Mouse (Mus musculus) heart, adult 2 months (tissue): ENCODE measurements at regions not wholly inside any gene's neighbourhood (a gene's known extent, or its start where the extent isn't known, plus 50 kb on each side); places are given as distances from the start of the nearest gene placed in this dataset.

Experiments used
- DNase-seq, 2 experiments: peaks; one replicate each; pipeline ENCODE4 v3.0.0; 2021
- H3K27ac ChIP-seq: fragments of 200-600 bp; 2 replicates; pipeline ENCODE4 v1.8.1; 2022
- H3K27me3 ChIP-seq: fragments of 200-500 bp; 2 replicates; pipeline ENCODE4 v1.6.1; 2012; ENCODE audit warnings: mild to moderate bottlenecking, low read length, inconsistent platforms, mixed read lengths; ENCODE audit not compliant: control insufficient read depth, insufficient read depth
- H3K36me3 ChIP-seq: fragments of 200-500 bp; 2 replicates; pipeline ENCODE4 v1.6.1; 2012; ENCODE audit warnings: low read length, inconsistent platforms; ENCODE audit not compliant: control insufficient read depth, insufficient read depth
- H3K4me1 ChIP-seq: fragments of 200-500 bp; 2 replicates; pipeline ENCODE4 v1.6.1; 2011; ENCODE audit warnings: low read length; ENCODE audit not compliant: control insufficient read depth, insufficient read depth
- H3K4me3 ChIP-seq: fragments of 200-600 bp; 2 replicates; pipeline ENCODE4 v1.8.1; 2022
- H3K79me2 ChIP-seq: fragments of 200-500 bp; replicated peaks from 2 replicates; pipeline ENCODE4 v1.6.1; 2012; ENCODE audit warnings: mild to moderate bottlenecking, inconsistent platforms, low read length, moderate library complexity, mixed read lengths; ENCODE audit not compliant: control insufficient read depth, insufficient read depth
- H3K9ac ChIP-seq: fragments of 200-500 bp; 2 replicates; pipeline ENCODE4 v1.6.1; 2012; ENCODE audit warnings: low read depth, mild to moderate bottlenecking, control low read depth, inconsistent platforms, low read length, mixed read lengths
- CTCF ChIP-seq: fragments of 200-600 bp; IDR thresholded peaks from 2 replicates; pipeline ENCODE4 v1.8.1; 2022; ENCODE audit warnings: antibody characterized with exemption, mild to moderate bottlenecking, moderate library complexity
- EP300 ChIP-seq: fragments of 200-500 bp; IDR thresholded peaks from 2 replicates; pipeline ENCODE4 v1.6.1; 2011; ENCODE audit warnings: low read depth, low read length, control low read depth; ENCODE audit not compliant: insufficient read depth
- POLR2A ChIP-seq: fragments of 200-500 bp; IDR thresholded peaks from 2 replicates; pipeline ENCODE4 v1.6.1; 2011; ENCODE audit warnings: mild to moderate bottlenecking, low read depth, low read length, control low read depth; ENCODE audit not compliant: insufficient read depth
- WGBS: fragments of 180-500 bp; shearing (Covaris S2); methylation state at CpG from one replicate; pipeline ENCODE4 v1.1.7; 2018; 5-methylcytosine and 5-hydroxymethylcytosine counted together
- intact Hi-C: fragments of 180-260 bp; cut with DNase I; formaldehyde crosslinking; loops from one replicate; pipeline ENCODE4 v1.15.1; 2025

DNA sequence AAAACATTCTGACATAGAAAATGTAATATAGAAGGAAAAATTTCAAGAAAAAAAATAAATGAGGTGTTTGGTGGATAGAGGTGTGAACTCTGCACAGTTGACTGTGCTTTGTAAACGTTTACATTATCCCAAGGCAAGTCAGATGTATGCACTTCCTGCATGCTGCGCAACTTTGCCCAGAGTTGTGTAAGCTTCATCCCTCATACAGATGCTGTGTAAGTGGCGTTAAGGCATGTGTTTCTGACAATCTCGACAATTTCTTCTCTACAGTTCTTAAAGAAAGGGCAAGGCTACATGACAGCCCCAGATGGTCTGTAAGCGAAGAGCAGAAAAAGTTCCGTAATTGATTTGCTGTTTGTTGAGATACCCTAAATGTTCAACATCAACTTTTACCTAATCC lies 476.6 kb upstream of the Pitx2 start:
- no peak overlapping the region for H3K4me3 ChIP-seq
- no peak overlapping the region for H3K9ac ChIP-seq
- no peaks in the 10 kb centered on the region for H3K27me3 ChIP-seq
- no peak for TF ChIP-seq CTCF
- TF ChIP-seq POLR2A, result no peak
- no peak for TF ChIP-seq EP300
- intact Hi-C loops, result no loop called here
- no peak for DNase-seq
- 76% methylated on average over 6 of the region's 6 CpGs for WGBS
- no peaks in the 10 kb centered on the region for H3K79me2 ChIP-seq
- H3K36me3 ChIP-seq, result no peaks in the 10 kb centered on the region
- no peak overlapping the region for H3K27ac ChIP-seq
- no peaks in the 10 kb centered on the region for H3K4me1 ChIP-seq

DNA sequence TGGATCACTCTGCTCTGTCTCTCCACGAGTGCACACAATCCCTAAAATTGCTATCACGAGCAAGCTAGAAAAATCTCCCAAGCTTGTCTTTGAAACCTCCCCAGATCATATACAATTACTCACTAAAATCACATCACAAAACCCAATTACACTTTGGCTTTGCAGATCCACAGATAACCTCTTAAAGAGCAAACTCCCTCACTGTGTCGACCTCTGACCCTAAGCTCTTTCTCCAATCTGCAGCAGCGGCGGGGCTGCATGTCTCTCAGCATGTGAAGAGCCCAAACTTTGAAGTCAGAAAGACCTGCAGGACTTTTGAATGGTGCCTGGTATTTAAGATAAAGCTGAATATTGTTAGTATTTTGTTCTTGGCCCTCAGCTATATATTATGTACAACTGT lies 479.4 kb upstream of the Pitx2 start:
- TF ChIP-seq EP300 (no peak), POLR2A (no peak), CTCF (no peak)
- Histone ChIP-seq H3K27ac (no peak overlapping the region), H3K9ac (no peak overlapping the region), H3K4me1 (no peaks in the 10 kb centered on the region), H3K79me2 (no peaks in the 10 kb centered on the region), H3K36me3 (no peaks in the 10 kb centered on the region), H3K27me3 (no peaks in the 10 kb centered on the region), H3K4me3 (no peak overlapping the region)
- DNase-seq, result no peak
- intact Hi-C loops, result no loop called here
- 63% methylated on average over 5 of the region's 5 CpGs for WGBS

DNA sequence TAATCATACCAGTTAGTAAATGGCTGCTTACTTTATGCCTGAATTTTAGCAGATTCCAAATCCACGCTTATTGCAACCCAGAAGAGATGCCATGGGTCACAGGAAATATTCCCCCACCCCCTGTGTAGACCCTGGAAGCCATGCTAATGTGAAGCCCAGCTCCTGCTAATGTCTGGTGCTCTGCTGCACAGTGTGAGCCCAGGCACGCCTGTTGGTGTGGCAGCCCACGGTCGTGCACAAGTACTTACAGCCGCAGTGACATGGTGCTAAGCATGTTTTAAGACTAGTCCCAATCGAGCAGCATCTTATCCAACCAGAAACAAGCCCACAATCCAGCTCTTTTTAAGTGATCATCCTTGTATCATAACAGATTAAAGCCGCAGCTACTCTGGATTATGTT lies 480.5 kb upstream of the Pitx2 start:
- WGBS, result 81% methylated on average over 7 of the region's 7 CpGs
- Histone ChIP-seq H3K79me2 (no peaks in the 10 kb centered on the region), H3K4me3 (no peak overlapping the region), H3K27ac (no peak overlapping the region), H3K36me3 (no peaks in the 10 kb centered on the region), H3K27me3 (no peaks in the 10 kb centered on the region), H3K9ac (no peak overlapping the region), H3K4me1 (no peaks in the 10 kb centered on the region)
- no peak for DNase-seq
- intact Hi-C loops, result no loop called here
- TF ChIP-seq CTCF, result no peak
- TF ChIP-seq POLR2A, result no peak
- no peak for TF ChIP-seq EP300

DNA sequence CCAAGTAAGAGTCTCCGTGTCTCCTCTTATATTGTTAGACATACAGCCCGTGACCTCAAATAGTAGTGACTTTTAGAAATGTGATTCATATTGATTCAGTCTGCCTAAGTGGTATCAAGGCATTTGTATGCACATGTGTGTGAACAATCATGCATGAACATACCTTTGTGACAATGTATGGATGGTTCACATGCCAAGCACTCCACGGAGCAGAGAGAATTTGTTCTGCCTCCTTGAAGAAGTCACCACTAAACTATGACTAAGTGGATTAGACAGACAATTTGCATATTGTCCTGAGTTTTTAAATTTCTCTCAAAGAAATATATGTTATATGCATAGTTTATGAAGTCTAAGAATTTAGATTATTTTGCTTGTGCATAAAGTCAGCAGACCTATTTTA lies 492.4 kb upstream of the Pitx2 start:
- no peak overlapping the region for H3K9ac ChIP-seq
- H3K27ac ChIP-seq, result no peak overlapping the region
- no peak for DNase-seq
- WGBS, result 82% methylated on average over 3 of the region's 3 CpGs
- H3K27me3 ChIP-seq, result no peaks in the 10 kb centered on the region
- H3K79me2 ChIP-seq, result no peaks in the 10 kb centered on the region
- TF ChIP-seq POLR2A (no peak), CTCF (no peak), EP300 (no peak)
- no peaks in the 10 kb centered on the region for H3K36me3 ChIP-seq
- H3K4me3 ChIP-seq, result no peak overlapping the region
- H3K4me1 ChIP-seq, result no peaks in the 10 kb centered on the region
- intact Hi-C loops, result no loop called here

DNA sequence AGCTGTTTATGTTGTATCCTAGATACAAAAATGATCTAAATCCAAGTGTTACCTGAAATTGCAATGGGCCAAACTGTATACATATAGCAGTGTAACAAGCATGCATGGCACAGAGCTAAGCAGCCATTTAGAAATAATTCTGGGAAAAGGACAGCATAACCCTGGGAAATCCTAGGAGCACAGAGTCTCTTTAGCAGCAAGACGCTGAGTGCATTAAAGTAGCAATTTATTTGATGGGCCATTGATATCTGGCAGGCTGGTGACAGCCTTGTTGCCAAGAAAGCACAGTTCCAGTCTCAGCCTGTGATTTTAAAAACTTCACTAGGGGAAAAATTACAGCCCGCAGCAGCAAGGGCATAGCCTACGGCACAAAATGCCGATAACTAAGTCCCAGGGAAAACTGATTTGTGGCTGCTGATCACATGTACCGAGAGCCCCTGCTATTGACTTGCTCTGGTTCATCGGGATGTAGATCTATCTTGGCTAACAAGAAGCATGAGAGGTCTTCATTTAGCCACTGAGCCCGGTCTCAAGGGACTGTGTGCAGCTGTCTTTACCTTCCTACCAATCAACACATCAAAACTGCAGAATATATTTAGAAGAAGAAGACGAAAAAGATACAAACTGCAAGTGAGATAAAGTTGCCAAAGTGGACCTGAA lies 531.1 kb upstream of the Pitx2 start:
- 66% methylated on average over 8 of the region's 8 CpGs for WGBS
- H3K36me3 ChIP-seq, result no peaks in the 10 kb centered on the region
- no peak overlapping the region for H3K4me3 ChIP-seq
- H3K79me2 ChIP-seq, result no peaks in the 10 kb centered on the region
- no peaks in the 10 kb centered on the region for H3K4me1 ChIP-seq
- no peak overlapping the region for H3K9ac ChIP-seq
- intact Hi-C loops, result no loop called here
- no peaks in the 10 kb centered on the region for H3K27me3 ChIP-seq
- no peak for TF ChIP-seq CTCF
- TF ChIP-seq POLR2A, result no peak
- TF ChIP-seq EP300, result no peak
- no peak for DNase-seq
- H3K27ac ChIP-seq, result no peak overlapping the region

DNA sequence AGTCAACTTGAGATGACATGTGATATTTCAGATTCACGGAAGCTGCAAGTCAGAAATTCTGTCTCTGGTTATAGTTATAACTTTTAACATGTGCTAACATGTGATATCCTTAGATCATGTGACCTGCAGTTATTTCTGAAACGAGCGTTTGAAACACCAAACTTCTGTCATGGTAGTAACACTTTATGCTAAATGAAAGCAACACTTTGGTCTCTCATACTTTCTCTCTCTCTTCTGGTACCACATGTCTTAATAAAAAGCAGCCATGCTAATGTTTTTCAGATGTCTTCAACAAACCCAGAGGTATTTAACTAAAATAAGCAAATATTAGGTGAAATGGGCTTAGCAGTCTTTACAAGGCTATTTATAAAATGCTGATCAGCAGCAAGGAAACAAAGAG lies 534.5 kb upstream of the Pitx2 start:
- no peak overlapping the region for H3K27ac ChIP-seq
- no peaks in the 10 kb centered on the region for H3K36me3 ChIP-seq
- H3K27me3 ChIP-seq, result no peaks in the 10 kb centered on the region
- no peak overlapping the region for H3K4me3 ChIP-seq
- 65% methylated on average over 3 of the region's 3 CpGs for WGBS
- DNase-seq, result no peak
- TF ChIP-seq POLR2A (no peak), EP300 (no peak), CTCF (no peak)
- no peaks in the 10 kb centered on the region for H3K4me1 ChIP-seq
- H3K79me2 ChIP-seq, result no peaks in the 10 kb centered on the region
- intact Hi-C loops, result no loop called here
- no peak overlapping the region for H3K9ac ChIP-seq
